Mouse (Mus musculus): ENCODE data around the gene 6430628N08Rik.

The 6430628N08Rik gene

GRCm38 (mm10) chr4:115890553-115890952 lies at the start of gene 6430628N08Rik:
6430628N08Rik (plus strand) TSS chr4:115890665.
- no peak for TF ChIP-seq GATA4 (IDR thresholded peaks at IDR 0.05; ENCODE audit: insufficient replicate concordance, low read length)

- TF ChIP-seq GATA4 (IDR thresholded peaks at IDR 0.05; ENCODE audit: insufficient replicate concordance, low read length): no peak
Observed at GRCm38 (mm10) chr4:115840842-115841241, 49.6 kb upstream of the 6430628N08Rik start.

- no peak for TF ChIP-seq GATA4 (IDR thresholded peaks at IDR 0.05; ENCODE audit: insufficient replicate concordance, low read length)
Observed at GRCm38 (mm10) chr4:115846656-115847055, 43.8 kb upstream of the 6430628N08Rik start.

GRCm38 (mm10) chr4:115847377-115847776 lies 43.1 kb upstream of the 6430628N08Rik start:
- TF ChIP-seq GATA4 (IDR thresholded peaks at IDR 0.05; ENCODE audit: insufficient replicate concordance, low read length): no peak

DNA sequence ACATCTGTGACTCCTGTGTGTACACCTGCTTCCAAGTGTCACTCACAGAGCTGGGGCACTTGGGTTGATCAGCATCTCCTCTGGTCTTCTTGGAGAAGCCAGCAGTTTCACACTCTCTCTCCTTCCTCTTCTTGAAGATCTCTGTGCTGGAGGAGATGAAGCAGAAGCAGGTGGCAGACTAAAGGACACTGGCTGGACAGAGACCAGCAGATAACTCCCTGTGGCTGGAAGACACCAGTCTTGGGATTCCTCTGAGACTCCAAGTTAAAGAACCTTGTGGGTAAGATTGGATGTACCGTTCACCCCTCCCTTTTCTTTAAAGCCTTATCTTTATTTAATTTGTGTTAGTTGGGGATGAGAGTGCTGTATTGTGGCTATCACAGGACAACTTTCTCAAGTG lies 42.4 kb upstream of the 6430628N08Rik start:
- no peak for TF ChIP-seq GATA4 (IDR thresholded peaks at IDR 0.05; ENCODE audit: insufficient replicate concordance, low read length)

DNA sequence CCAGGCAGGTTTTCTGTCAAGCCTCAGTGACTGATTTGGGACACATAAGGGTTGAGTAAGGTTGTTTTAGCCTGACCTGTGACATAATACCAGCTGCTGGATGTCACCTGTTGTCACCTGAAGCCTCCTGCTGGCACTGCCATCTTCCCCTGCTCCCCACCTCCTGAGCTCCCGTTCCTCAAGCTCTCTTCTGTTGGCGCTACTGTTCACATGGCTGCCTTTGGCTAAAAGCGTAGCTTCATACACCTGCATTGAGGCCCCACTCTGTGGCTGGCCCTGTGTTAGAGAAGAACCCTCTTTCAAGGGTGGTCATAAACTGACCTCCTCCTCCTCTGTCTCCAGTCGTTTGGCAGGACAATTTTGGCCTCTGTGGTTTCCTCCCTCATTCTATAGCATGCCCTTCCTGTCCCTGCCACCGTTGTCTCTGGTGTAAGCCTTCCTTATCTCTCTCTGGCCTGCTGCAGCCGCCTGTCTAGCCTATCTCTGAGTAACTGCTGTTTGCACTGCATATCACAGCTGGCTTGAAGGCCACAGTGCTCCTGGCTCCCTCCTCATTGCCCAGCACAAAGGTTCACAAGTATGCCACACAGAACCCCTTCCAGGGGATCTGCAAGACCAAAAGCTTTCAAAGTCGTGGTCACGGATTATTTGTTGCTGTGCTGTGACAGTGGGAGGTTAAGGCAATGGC lies 41.3 kb upstream of the 6430628N08Rik start:
- no peak for TF ChIP-seq GATA4 (IDR thresholded peaks at IDR 0.05; ENCODE audit: insufficient replicate concordance, low read length)

- TF ChIP-seq GATA4 (IDR thresholded peaks at IDR 0.05; ENCODE audit: insufficient replicate concordance, low read length): no peak
Observed at GRCm38 (mm10) chr4:115850111-115850510, 40.4 kb upstream of the 6430628N08Rik start.

DNA sequence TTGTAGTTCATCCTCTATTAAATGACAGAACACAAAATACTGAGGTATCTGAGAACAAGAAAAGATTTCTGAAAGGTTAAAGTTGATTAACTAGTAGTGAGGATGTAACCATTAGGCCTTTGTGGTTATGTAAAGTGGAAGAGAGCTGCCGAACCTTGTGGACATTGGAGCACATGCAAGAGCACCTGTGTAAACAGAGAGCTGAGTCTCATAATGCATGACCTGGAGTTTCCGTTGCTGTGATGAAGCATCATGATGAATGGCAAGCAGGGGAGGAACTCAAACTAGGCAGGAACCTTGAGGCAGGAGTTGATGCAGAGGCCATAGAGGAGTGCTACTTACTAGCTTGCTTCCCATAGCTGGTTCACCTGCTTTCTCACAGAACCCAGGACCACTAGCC lies 39.8 kb upstream of the 6430628N08Rik start:
- TF ChIP-seq GATA4 (IDR thresholded peaks at IDR 0.05; ENCODE audit: insufficient replicate concordance, low read length): no peak

DNA sequence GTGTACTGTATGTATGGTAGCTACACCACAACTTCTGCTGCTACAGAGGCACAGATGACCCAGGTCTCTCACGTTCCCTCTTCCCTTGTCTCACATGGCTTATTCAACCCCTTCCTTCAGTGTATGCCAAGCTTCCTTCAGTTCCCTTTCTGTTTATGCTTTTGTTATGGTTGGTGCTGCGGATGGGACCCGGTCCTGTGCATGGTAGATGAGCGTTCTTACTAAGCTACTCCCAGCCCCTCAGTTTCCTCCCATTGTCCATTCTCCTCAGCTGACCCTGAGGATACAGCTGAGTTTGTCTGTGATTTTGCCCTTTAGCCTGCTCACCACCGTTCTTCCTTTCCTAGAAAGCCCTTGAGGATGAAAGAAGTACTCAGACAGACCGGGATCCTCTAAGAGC lies 38.9 kb upstream of the 6430628N08Rik start:
- no peak for TF ChIP-seq GATA4 (IDR thresholded peaks at IDR 0.05; ENCODE audit: insufficient replicate concordance, low read length)

DNA sequence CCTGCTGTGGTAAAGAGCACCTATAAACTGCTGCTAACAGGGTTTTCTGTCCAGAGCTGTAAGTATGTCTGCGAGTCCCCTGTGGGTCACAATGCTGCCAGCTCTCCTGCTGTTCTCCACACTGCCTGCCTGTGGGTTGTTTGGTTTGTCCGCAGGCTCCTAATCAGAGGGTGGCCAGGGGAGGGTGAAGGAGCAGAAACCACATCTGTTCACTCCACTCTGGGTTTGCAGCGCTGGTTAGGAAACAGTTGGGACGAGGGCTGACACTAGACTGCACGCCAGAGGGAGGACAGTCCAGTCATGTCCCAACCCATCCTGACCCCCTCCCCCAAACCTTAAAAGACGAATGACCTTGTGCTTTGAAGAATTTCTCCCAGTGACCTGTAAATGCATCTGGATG lies 35.4 kb upstream of the 6430628N08Rik start:
- no peak for TF ChIP-seq GATA4 (IDR thresholded peaks at IDR 0.05; ENCODE audit: insufficient replicate concordance, low read length)

GRCm38 (mm10) chr4:115855609-115856008 lies 34.9 kb upstream of the 6430628N08Rik start:
- no peak for TF ChIP-seq GATA4 (IDR thresholded peaks at IDR 0.05; ENCODE audit: insufficient replicate concordance, low read length)

- TF ChIP-seq GATA4 (IDR thresholded peaks at IDR 0.05; ENCODE audit: insufficient replicate concordance, low read length): no peak
Observed at GRCm38 (mm10) chr4:115856282-115856681, 34.2 kb upstream of the 6430628N08Rik start.

GRCm38 (mm10) chr4:115857293-115857883 lies 33.1 kb upstream of the 6430628N08Rik start:
- no peak for TF ChIP-seq GATA4 (IDR thresholded peaks at IDR 0.05; ENCODE audit: insufficient replicate concordance, low read length)

GRCm38 (mm10) chr4:115863352-115863751 lies 27.1 kb upstream of the 6430628N08Rik start:
- no peak for TF ChIP-seq GATA4 (IDR thresholded peaks at IDR 0.05; ENCODE audit: insufficient replicate concordance, low read length)

DNA sequence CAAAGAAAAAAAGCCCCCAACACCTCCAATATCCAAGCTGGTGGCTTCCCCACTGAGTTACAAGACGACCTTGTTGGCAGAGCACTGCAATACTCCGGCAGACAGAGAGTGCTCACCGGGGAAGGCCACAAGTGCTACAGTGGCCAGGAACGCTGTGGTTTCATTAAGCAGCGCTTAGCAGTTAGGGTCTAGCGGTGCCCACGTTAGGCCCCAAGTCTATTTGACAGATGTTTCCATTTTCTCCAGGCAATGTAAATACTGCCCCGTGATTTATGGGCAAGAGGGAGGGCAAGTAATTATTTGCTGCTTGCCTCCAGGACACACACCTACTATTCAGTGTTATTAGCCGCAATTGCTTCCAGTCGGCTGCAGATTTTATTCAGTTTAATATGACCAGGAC lies 26.6 kb upstream of the 6430628N08Rik start:
- no peak for TF ChIP-seq GATA4 (IDR thresholded peaks at IDR 0.05; ENCODE audit: insufficient replicate concordance, low read length)

DNA sequence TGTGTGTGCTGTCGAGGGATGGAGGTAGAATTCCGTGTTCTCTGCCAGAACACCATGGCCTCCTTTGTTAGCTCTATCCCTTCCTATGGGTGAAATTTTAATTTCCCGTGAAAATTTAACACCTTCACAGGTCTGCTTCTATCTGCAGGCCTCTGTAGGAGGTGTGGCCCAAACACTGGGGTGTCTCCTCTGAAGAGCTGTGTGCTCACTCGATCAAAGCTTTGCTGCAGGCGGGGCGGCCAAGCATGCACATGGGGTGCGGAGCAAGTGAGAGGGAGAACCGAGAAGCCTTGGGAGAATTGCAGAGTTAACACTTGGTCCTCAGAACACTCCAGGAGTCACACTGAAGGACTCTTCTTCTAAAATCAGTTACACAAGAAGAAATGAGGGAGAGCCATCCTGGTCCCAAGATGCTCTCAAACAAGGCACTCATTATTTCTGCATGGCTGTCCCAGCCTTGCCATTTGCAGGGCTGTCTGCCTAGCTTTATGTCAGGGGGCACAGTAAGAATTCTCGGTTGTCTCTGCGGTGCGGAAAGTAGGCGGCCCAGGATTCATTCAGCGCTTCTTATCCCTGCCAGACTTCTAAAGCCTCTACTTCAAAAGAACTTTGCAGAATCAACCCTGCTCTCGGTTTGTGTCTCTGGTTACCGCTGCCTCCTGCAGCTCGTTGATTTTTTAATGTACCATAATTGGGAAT lies 20.8 kb upstream of the 6430628N08Rik start:
- TF ChIP-seq GATA4 (IDR thresholded peaks at IDR 0.05; ENCODE audit: insufficient replicate concordance, low read length): no peak

Data from liver, adult (tissue).